Mouse (Mus musculus) myocyte (in vitro differentiated cells): ENCODE measurements around the gene Ly6g6f. TPM values are rescaled to one million over a fixed set of nuclear protein-coding genes. Genes with fewer than 3 reads are reported as not detected.
A peak's percentile ranks its signal among the peaks of the same experiment; 100 is the strongest.

Experiments used
- H3K27me3 ChIP-seq: one replicate; pipeline ENCODE4 v1.6.1; 2011; ENCODE audit not compliant: control insufficient read depth, insufficient read depth, insufficient read length
- H3K36me3 ChIP-seq: one replicate; pipeline ENCODE4 v1.6.1; 2011; ENCODE audit not compliant: control insufficient read depth, insufficient read depth
- H3K4me2 ChIP-seq: one replicate; pipeline ENCODE4 v1.6.1; 2011; ENCODE audit warnings: low read depth, control low read depth
- H3K4me3 ChIP-seq: one replicate; pipeline ENCODE4 v1.5.1; 2011; ENCODE audit warnings: mild to moderate bottlenecking, control low read depth, moderate library complexity
- H3K79me2 ChIP-seq: one replicate; pipeline ENCODE4 v1.6.1; 2011; ENCODE audit not compliant: control insufficient read depth, insufficient read depth
- H3ac ChIP-seq: one replicate; pipeline ENCODE4 v1.6.1; 2011; ENCODE audit not compliant: control insufficient read depth, insufficient read length
- CEBPB ChIP-seq: IDR thresholded peaks from 2 replicates; pipeline ENCODE4 v1.6.1; 2011; ENCODE audit warnings: mild to moderate bottlenecking, moderate library complexity; ENCODE audit not compliant: poor library complexity, insufficient read depth, severe bottlenecking
- E2F4 ChIP-seq: IDR thresholded peaks from one replicate; pipeline ENCODE4 v1.6.1; 2011; ENCODE audit warnings: mild to moderate bottlenecking, control low read depth, moderate library complexity; ENCODE audit not compliant: insufficient read depth
- MAX ChIP-seq: IDR thresholded peaks from one replicate; pipeline ENCODE4 v1.6.1; 2011; ENCODE audit warnings: low read depth, mild to moderate bottlenecking, control low read depth
- MYOD1 ChIP-seq, 3 experiments: IDR thresholded peaks; one replicate each; pipeline ENCODE4 v1.6.1; 2011; ENCODE audit warnings: control low read depth in 2 of 3, low read depth in 2 of 3, mild to moderate bottlenecking in 2 of 3, moderate library complexity in 1 of 3; ENCODE audit not compliant: insufficient read length in 2 of 3, control insufficient read depth in 1 of 3
- MYOG ChIP-seq, 3 experiments: IDR thresholded peaks; one replicate each; pipeline ENCODE4 v1.6.1; 2011; ENCODE audit warnings: control low read depth in 2 of 3, low read depth in 2 of 3, mild to moderate bottlenecking in 2 of 3; ENCODE audit not compliant: insufficient read length in 2 of 3, control insufficient read depth in 1 of 3, insufficient read depth in 1 of 3
- POLR2A ChIP-seq: IDR thresholded peaks from one replicate; pipeline ENCODE4 v1.6.1; 2011; ENCODE audit warnings: low read depth, mild to moderate bottlenecking, control low read depth, moderate library complexity; ENCODE audit not compliant: insufficient read length
- POLR2AphosphoS2 ChIP-seq: IDR thresholded peaks from one replicate; pipeline ENCODE4 v1.6.1; 2011; ENCODE audit warnings: low read depth, control low read depth; ENCODE audit not compliant: insufficient read length
- REST ChIP-seq: IDR thresholded peaks from one replicate; pipeline ENCODE4 v1.6.1; 2011; ENCODE audit warnings: mild to moderate bottlenecking, control low read depth, moderate library complexity; ENCODE audit not compliant: insufficient read depth, insufficient read length
- SRF ChIP-seq: IDR thresholded peaks from one replicate; pipeline ENCODE4 v1.6.1; 2011; ENCODE audit warnings: low read depth; ENCODE audit not compliant: control insufficient read depth, insufficient read length
- TCF12 ChIP-seq: IDR thresholded peaks from one replicate; pipeline ENCODE4 v1.6.1; 2011; ENCODE audit warnings: mild to moderate bottlenecking, control low read depth; ENCODE audit not compliant: poor library complexity, insufficient read depth, severe bottlenecking
- TCF3 ChIP-seq: IDR thresholded peaks from one replicate; pipeline ENCODE4 v1.6.1; 2011; ENCODE audit warnings: low read depth, control low read depth; ENCODE audit not compliant: insufficient read length
- USF1 ChIP-seq: IDR thresholded peaks from one replicate; pipeline ENCODE4 v1.6.1; 2011; ENCODE audit warnings: low read depth, mild to moderate bottlenecking, control low read depth, moderate library complexity
- polyA plus RNA-seq: library from polyadenylated mRNA; unstranded; fragments of >200 nt; fragmentation: generic; extraction: Trizol; gene quantifications from one replicate; pipeline ENCODE4 v1.2.1, GENCODE M21; 2012; ENCODE audit warnings: missing spikeins

The Ly6g6f gene
- polyA plus RNA-seq, 1 experiment: not detected

GRCm38 (mm10) chr17:35047688-35048087 lies 37.7 kb downstream of the Ly6g6f start:
- H3K4me3 ChIP-seq: no peak overlapping the region
- peaks cover 28% of the 10 kb centered on the region for H3K79me2 ChIP-seq
- TF ChIP-seq USF1: no peak
- no peak for TF ChIP-seq POLR2AphosphoS2
- no peak for TF ChIP-seq SRF
- TF ChIP-seq MYOG (IDR thresholded peaks at IDR 0.05; ENCODE audit: control insufficient read depth in 1 of 3, insufficient read depth in 1 of 3, insufficient read length in 2 of 3, low read depth in 2 of 3): no peak
- TF ChIP-seq TCF3: no peak
- no peak for TF ChIP-seq MAX
- no peak for TF ChIP-seq E2F4
- TF ChIP-seq MYOD1 (IDR thresholded peaks at IDR 0.05; ENCODE audit: control insufficient read depth in 1 of 3, insufficient read length in 2 of 3, low read depth in 2 of 3): no peak
- no peak for TF ChIP-seq POLR2A
- TF ChIP-seq CEBPB: no peak
- TF ChIP-seq REST: no peak
- no peak for TF ChIP-seq TCF12
- H3K27me3 ChIP-seq: no peaks in the 10 kb centered on the region
- no peak overlapping the region for H3ac ChIP-seq
- peaks cover 7% of the 10 kb centered on the region for H3K36me3 ChIP-seq
- peak overlapping the region; percentile 81 for H3K4me2 ChIP-seq

DNA sequence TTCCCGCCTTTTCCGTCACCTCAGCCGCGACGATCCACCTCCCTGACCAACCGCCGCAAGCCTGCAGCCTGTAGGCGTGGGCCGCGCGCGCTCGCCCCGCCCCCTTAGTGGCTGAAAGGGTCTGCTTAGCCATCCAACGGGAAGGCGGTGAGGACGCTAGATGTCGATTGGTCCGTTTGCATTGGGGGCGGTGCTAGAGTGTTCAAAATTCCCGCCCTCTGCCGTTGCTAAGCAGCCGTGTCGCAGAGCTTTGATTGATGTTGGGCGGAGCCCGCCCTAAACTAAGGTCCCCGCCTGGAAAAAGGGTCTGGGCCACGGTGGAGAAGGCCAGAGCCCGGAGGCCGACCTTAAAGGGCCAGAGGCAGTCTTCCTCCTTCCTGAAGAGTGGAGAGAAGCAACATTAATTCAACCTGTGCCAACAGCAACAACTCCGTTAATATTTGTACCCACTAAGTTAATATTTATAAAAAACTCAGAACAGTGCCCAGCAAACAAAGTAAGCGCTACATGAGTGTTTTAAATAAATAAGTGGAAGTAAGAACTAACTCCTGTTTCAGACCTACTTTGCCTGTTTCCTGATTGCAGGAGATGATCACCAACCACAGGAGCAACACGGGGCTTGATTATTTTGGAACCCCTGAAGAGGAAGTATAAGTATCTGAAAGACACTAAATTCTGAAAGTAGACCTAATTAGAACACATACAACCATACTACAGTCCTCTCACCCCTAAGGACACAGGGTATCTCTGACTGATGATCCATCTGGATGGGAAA lies 38.5 kb downstream of the Ly6g6f start, which contains the start of gene Msh5:
Gene Msh5, minus strand, starts transcription at position 65 of the 775 bp plus-strand sequence.
- Histone ChIP-seq H3K79me2 (peaks cover 19% of the 10 kb centered on the region), H3K27me3 (no peaks in the 10 kb centered on the region), H3ac (peak within 1 kb of the TSS; percentile 58), H3K4me3 (peak within 1 kb of the TSS; percentile 29), H3K36me3 (no peaks in the 10 kb centered on the region), H3K4me2 (peak within 1 kb of the TSS; percentile 81)
- TF ChIP-seq REST (no peak), E2F4 (peak; percentile 96)

- peak overlapping the region; percentile 65 for H3K4me2 ChIP-seq
- TF ChIP-seq REST (no peak), E2F4 (no peak), CEBPB (no peak), MAX (no peak), MYOD1 (IDR thresholded peaks at IDR 0.05; ENCODE audit: control insufficient read depth in 1 of 3, insufficient read length in 2 of 3, low read depth in 2 of 3) (peak in 1 of 3 experiments; percentile 13), POLR2A (peak; percentile 72), POLR2AphosphoS2 (peak; percentile 89), MYOG (IDR thresholded peaks at IDR 0.05; ENCODE audit: control insufficient read depth in 1 of 3, insufficient read depth in 1 of 3, insufficient read length in 2 of 3, low read depth in 2 of 3) (no peak), TCF12 (no peak)
- no peaks in the 10 kb centered on the region for H3K36me3 ChIP-seq
- peak overlapping the region; percentile 29 for H3K4me3 ChIP-seq
- peak overlapping the region; percentile 58 for H3ac ChIP-seq
- H3K79me2 ChIP-seq: peaks cover 12% of the 10 kb centered on the region
- no peaks in the 10 kb centered on the region for H3K27me3 ChIP-seq
Observed at GRCm38 (mm10) chr17:35045807-35046680, 39.4 kb downstream of the Ly6g6f start.

- Histone ChIP-seq H3K79me2 (peaks cover 4% of the 10 kb centered on the region), H3K4me3 (peak overlapping the region; percentile 29), H3K36me3 (no peaks in the 10 kb centered on the region), H3K4me2 (peak overlapping the region; percentile 65), H3K27me3 (no peaks in the 10 kb centered on the region), H3ac (no peak overlapping the region)
- TF ChIP-seq REST: no peak
- TF ChIP-seq TCF12: no peak
- TF ChIP-seq MAX: no peak
- TF ChIP-seq TCF3: no peak
- no peak for TF ChIP-seq MYOD1 (IDR thresholded peaks at IDR 0.05; ENCODE audit: control insufficient read depth in 1 of 3, insufficient read length in 2 of 3, low read depth in 2 of 3)
- no peak for TF ChIP-seq SRF
- no peak for TF ChIP-seq CEBPB
- no peak for TF ChIP-seq MYOG (IDR thresholded peaks at IDR 0.05; ENCODE audit: control insufficient read depth in 1 of 3, insufficient read depth in 1 of 3, insufficient read length in 2 of 3, low read depth in 2 of 3)
- no peak for TF ChIP-seq E2F4
- no peak for TF ChIP-seq POLR2A
- no peak for TF ChIP-seq USF1
- TF ChIP-seq POLR2AphosphoS2: no peak
Observed at GRCm38 (mm10) chr17:35044904-35045806, 40.3 kb downstream of the Ly6g6f start.
